Mouse (Mus musculus) spleen, adult 2 months (tissue): ENCODE measurements around the gene Lpin1. TPM values are rescaled to one million over a fixed set of nuclear protein-coding genes. Genes with fewer than 3 reads are reported as not detected.

Experiments
- DNase-seq, 2 experiments: peaks; one replicate each; pipeline versions ENCODE4 v3.0.0 to v3.0.0-alpha.2; 2012 to 2021; ENCODE audit warnings: low spot score in 2 of 2, low read depth in 1 of 2
- H3K27ac ChIP-seq: fragments of 200-500 bp; 2 replicates; pipeline ENCODE4 v1.5.1; 2012; ENCODE audit warnings: low read length, inconsistent platforms; ENCODE audit not compliant: insufficient read depth
- H3K27me3 ChIP-seq: fragments of 200-500 bp; 2 replicates; pipeline ENCODE4 v1.6.1; 2012; ENCODE audit warnings: mild to moderate bottlenecking, moderate library complexity, low read length, inconsistent platforms; ENCODE audit not compliant: control insufficient read depth, insufficient read depth
- H3K36me3 ChIP-seq: fragments of 200-500 bp; 2 replicates; pipeline ENCODE4 v1.6.1; 2012; ENCODE audit warnings: mild to moderate bottlenecking, low read length, inconsistent platforms; ENCODE audit not compliant: control insufficient read depth, insufficient read depth
- H3K4me1 ChIP-seq: fragments of 200-500 bp; 2 replicates; pipeline ENCODE4 v1.6.1; 2011; ENCODE audit warnings: inconsistent platforms; ENCODE audit not compliant: control insufficient read depth, insufficient read depth, insufficient read length
- H3K4me3 ChIP-seq: fragments of 200-500 bp; 2 replicates; pipeline ENCODE4 v1.5.1; 2011; ENCODE audit warnings: mild to moderate bottlenecking, inconsistent platforms; ENCODE audit not compliant: insufficient read depth, insufficient read length; ENCODE audit errors: extremely low read depth
- CTCF ChIP-seq: fragments of 200-500 bp; IDR thresholded peaks from 2 replicates; pipeline ENCODE4 v1.5.1; 2011; ENCODE audit warnings: mild to moderate bottlenecking, inconsistent platforms; ENCODE audit not compliant: insufficient read depth, insufficient read length, insufficient replicate concordance; ENCODE audit errors: extremely low read depth
- POLR2A ChIP-seq: fragments of 200-500 bp; IDR thresholded peaks from 2 replicates; pipeline ENCODE4 v1.6.1; 2011; ENCODE audit warnings: low read depth, low read length, inconsistent platforms
- WGBS: fragments of 180-500 bp; shearing (Covaris S2); methylation state at CpG from one replicate; pipeline ENCODE4 v1.1.7; 2018; 5-methylcytosine and 5-hydroxymethylcytosine counted together
- polyA plus RNA-seq: library from polyadenylated mRNA; depleted of rRNA; stranded (reverse); fragments of >200 nt; gene quantifications from 2 replicates; pipeline ENCODE4 v1.2.3, GENCODE M21; 2012

Gene Lpin1
- polyA plus RNA-seq, 1 experiment: 13.3 TPM

DNA sequence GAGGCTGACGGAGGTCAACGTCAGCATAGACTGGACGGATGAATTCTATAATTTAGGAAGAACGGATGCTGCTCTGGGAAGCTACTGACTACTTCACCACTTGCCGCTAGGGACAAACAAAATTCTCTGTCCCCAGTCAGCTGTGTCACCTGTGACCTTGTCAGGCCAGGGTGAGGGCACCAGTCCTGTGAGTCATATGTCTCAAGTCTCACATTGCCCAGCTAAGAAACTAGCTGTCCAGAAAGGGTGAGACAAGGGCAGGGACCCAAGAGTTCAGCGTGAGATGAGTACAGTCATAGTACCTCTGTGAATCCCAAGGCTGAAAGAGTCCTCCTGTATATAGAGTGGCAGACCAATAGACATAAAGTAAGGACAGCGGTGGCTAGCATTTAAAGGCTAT, 17.0 kb downstream of the Lpin1 start:
- DNase-seq: no peak
- 95% methylated on average over 7 of the region's 7 CpGs for WGBS

DNA sequence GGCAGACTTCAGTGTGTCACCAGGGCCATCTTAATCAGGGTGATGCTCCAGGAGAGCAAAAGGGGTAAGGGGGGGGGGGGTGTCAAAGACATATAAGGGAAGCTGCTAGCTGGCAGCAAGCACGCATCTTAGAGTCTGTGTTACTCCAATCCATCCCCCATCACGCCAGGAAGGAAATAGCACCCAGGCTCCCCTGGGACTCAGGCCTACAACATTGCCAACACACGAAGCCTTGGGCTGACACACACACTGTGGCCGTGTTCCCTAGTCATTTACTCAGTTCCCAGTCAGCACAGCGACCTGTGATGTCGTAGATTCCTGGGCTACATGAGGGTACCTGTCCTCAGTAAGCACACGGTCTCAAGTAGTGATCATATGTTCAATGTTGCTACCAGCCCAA, 17.8 kb downstream of the Lpin1 start:
- no peak overlapping the region for H3K27ac ChIP-seq
- WGBS: 69% methylated on average over 7 of the region's 7 CpGs
- no peaks in the 10 kb centered on the region for H3K27me3 ChIP-seq
- H3K36me3 ChIP-seq: no peaks in the 10 kb centered on the region
- H3K4me3 ChIP-seq: no peak overlapping the region
- peaks cover 3% of the 10 kb centered on the region; the same call in 1 of the 2 replicates for H3K4me1 ChIP-seq
- no peak for TF ChIP-seq POLR2A
- TF ChIP-seq CTCF: no peak
- DNase-seq: no peak

More for the DNA sequence above, 17.0 kb downstream of the Lpin1 start:
- no peaks in the 10 kb centered on the region for H3K27me3 ChIP-seq
- TF ChIP-seq POLR2A (no peak), CTCF (no peak)
- no peak overlapping the region for H3K27ac ChIP-seq
- no peaks in the 10 kb centered on the region; the same call in 1 of the 2 replicates for H3K4me1 ChIP-seq
- no peak overlapping the region for H3K4me3 ChIP-seq
- no peaks in the 10 kb centered on the region for H3K36me3 ChIP-seq

- no peak for TF ChIP-seq POLR2A
- TF ChIP-seq CTCF: no peak
- H3K4me1 ChIP-seq: peaks cover 3% of the 10 kb centered on the region; the same call in 1 of the 2 replicates
- no peaks in the 10 kb centered on the region for H3K27me3 ChIP-seq
- H3K4me3 ChIP-seq: no peak overlapping the region
- DNase-seq: no peak
- H3K27ac ChIP-seq: no peak overlapping the region
- H3K36me3 ChIP-seq: no peaks in the 10 kb centered on the region
- 58% methylated on average over 5 of the region's 5 CpGs for WGBS
Observed at GRCm38 (mm10) chr12:16592451-16592850, 18.3 kb downstream of the Lpin1 start.

DNA sequence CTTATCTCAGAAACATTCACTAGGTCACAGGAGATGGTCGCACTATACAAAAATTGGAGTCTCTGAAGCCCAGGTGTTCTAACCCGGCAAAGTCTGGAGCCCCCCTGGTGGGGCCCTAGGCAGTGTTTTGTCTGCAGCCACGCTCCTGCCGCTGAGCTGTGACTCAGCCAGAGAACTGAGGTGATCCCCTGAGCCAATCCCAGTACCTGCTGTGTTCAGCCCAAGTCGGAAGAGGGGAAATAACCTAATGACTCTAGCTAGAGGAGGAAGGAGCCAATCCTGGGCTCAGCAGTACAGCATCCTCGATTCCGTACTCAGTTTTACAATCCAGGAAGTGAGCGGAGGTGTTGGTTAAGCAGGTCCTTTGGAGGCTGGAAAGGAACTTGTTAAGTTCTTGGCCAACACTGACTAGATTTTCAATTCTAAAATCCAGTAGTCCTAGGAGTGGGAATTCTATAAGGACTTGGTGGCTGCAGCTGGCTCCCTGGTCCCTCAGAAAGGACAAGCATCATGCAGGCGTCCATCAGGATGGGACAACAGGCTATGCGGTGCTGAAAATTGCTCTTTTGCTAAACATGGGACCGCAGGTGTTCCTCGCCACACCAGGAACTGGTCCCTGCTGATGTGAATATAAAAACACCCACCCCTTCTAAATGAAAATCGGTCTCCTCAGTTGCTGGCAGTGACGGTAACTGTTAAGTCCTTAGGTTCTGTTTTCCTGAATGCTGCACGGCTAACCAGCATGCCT, 19.1 kb downstream of the Lpin1 start:
- Histone ChIP-seq H3K27me3 (no peaks in the 10 kb centered on the region), H3K36me3 (no peaks in the 10 kb centered on the region), H3K27ac (no peak overlapping the region; the same call in 1 of the 2 replicates), H3K4me3 (peak overlapping the region; percentile 50), H3K4me1 (peaks cover 3% of the 10 kb centered on the region; the same call in 1 of the 2 replicates)
- 9% methylated on average over 15 of the region's 15 CpGs for WGBS
- peak; percentile 74 to 80 for DNase-seq
- no peak for TF ChIP-seq POLR2A
- no peak for TF ChIP-seq CTCF

DNA sequence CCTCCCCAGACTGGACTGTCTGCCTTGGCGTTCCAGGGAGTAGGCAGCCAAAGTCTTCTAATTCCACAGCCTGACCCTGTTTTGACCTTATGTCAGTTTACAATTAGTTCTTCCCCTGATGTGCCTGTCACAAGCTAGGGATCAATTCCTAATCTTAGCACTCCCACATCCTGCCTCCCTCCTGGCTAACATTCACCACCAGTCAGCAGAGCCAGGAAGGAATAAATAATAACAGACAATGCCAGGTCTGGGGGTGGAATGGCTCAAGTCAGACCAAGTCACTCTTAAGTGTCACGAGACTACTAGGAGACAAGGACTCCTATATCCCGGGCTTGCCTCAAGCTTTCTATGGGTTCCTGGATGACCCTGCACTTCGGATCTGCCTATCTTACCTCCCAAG, 20.8 kb downstream of the Lpin1 start:
- no peak overlapping the region for H3K27ac ChIP-seq
- DNase-seq: no peak
- H3K27me3 ChIP-seq: no peaks in the 10 kb centered on the region
- 42% methylated on average over 4 of the region's 4 CpGs for WGBS
- no peak for TF ChIP-seq POLR2A
- no peak for TF ChIP-seq CTCF
- no peak overlapping the region for H3K4me3 ChIP-seq
- H3K36me3 ChIP-seq: no peaks in the 10 kb centered on the region
- peaks cover 3% of the 10 kb centered on the region; the same call in 1 of the 2 replicates for H3K4me1 ChIP-seq

- H3K4me3 ChIP-seq: peak overlapping the region; percentile 86
- WGBS: 2% methylated on average over 33 of the region's 36 CpGs
- H3K4me1 ChIP-seq: peaks cover 3% of the 10 kb centered on the region; the same call in 1 of the 2 replicates
- TF ChIP-seq CTCF (no peak), POLR2A (peak; percentile 37)
- H3K27ac ChIP-seq: peak overlapping the region; percentile 31
- no peaks in the 10 kb centered on the region for H3K36me3 ChIP-seq
- peak; percentile 70 to 92 for DNase-seq
- no peaks in the 10 kb centered on the region for H3K27me3 ChIP-seq
Observed at GRCm38 (mm10) chr12:16589204-16589949, 21.4 kb downstream of the Lpin1 start.
